Comparison of ENCODE assay signal across 32 mouse cellular contexts in the genomic region with DNA sequence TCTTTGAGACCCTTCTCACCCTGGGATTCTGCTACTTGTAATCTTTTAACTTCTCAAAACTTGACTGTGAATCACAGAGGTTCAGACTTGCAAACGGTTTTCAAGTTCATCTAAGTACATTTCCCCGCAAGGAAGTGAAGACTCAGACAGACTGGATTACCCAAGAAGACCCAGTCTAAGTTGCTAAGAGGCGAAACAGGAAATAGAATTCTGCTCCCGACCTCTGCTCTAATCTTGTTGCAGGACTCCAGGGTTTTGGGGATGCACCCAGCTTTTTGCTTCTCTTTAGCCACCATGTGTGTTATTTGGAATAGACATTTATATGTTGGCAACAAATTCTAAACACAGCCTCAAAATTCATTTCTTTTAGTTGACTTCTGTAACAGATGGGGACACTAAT. TPM values are rescaled to one million over a fixed set of nuclear protein-coding genes. Genes with fewer than 3 reads are reported as not detected.
DNase-seq lines count a peak whose midpoint lies in the region; ATAC-seq and TF ChIP-seq lines count a peak whose summit lies in the region.
"Had no signal": no experiment of that assay in that cellular context is flagged by ENCODE, and none has a peak within 500 bp of the region (broad histone marks: within the 10 kb centered on the region; RNA-seq: fewer than 3 reads in every experiment).

No protein-coding gene starts in this region.

- H3K4me2 ChIP-seq in liver, embryonic 12.5 days: 0 out of 2 replicates have a peak overlapping the region, but pooled peaks have one; percentile 8
- H3K4me2 ChIP-seq in liver, embryonic 11.5 days: no peak overlapping the region
- H3K4me2 ChIP-seq in liver, embryonic 13.5 days: no peak overlapping the region
- H3K4me2 ChIP-seq: embryonic facial prominence, embryonic 12.5 days; embryonic facial prominence, embryonic 15.5 days; heart, embryonic 13.5 days; hindbrain, embryonic 14.5 days had no signal

- peak overlapping the region; percentile 1; the same call in 1 of the 2 replicates for H3K9ac ChIP-seq in liver, embryonic 12.5 days
- no peak overlapping the region for H3K9ac ChIP-seq in liver, embryonic 11.5 days (ENCODE audit: low read depth, low read length)
- H3K9ac ChIP-seq in liver, embryonic 13.5 days: no peak overlapping the region
- H3K9ac ChIP-seq: embryonic facial prominence, embryonic 12.5 days; embryonic facial prominence, embryonic 15.5 days; forebrain, postnatal 0 days; heart, embryonic 13.5 days; hindbrain, embryonic 14.5 days had no signal

- peaks cover 68% of the 10 kb centered on the region for H3K36me3 ChIP-seq in liver, embryonic 12.5 days
- peaks cover 8% of the 10 kb centered on the region for H3K36me3 ChIP-seq in liver, embryonic 11.5 days (ENCODE audit: control insufficient read depth, insufficient read depth, low read length)
- H3K36me3 ChIP-seq in liver, embryonic 13.5 days: peaks cover 71% of the 10 kb centered on the region
- H3K36me3 ChIP-seq: embryonic facial prominence, embryonic 12.5 days; embryonic facial prominence, embryonic 15.5 days had no signal

- DNase-seq in liver, embryonic 11.5 days (ENCODE audit: low spot score): no peak
- DNase-seq in adipocyte (ENCODE audit: low spot score): peak; percentile 71
- no peak for DNase-seq in liver, embryonic 13.5 days
- DNase-seq in layer of hippocampus, adult 2 months (ENCODE audit: low spot score in 2 of 2): no peak
- DNase-seq in spleen, adult 12 weeks (ENCODE audit: low spot score): no peak
- no peak for DNase-seq in left cerebral cortex, postnatal 36 days (ENCODE audit: low spot score in 2 of 2)
- DNase-seq: adrenal gland, adult 8-10 months; adrenal gland, postnatal 25 days; cerebellum, adult 18-20 months; cerebellum, adult 9-10 months; cerebellum, postnatal 14 days; forebrain, postnatal 0 days; gastrocnemius, adult 2 months; gastrocnemius, postnatal 14 days; heart, adult 18-20 months; heart, postnatal 14 days; heart, postnatal 4 days had no signal

- H3K9me3 ChIP-seq in liver, embryonic 12.5 days (replicated peaks): no peaks in the 10 kb centered on the region
- H3K9me3 ChIP-seq in liver, embryonic 11.5 days (ENCODE audit: control insufficient read depth, low read length): no peaks in the 10 kb centered on the region
- H3K9me3 ChIP-seq in liver, embryonic 13.5 days (replicated peaks): no peaks in the 10 kb centered on the region
- H3K9me3 ChIP-seq: embryonic facial prominence, embryonic 12.5 days; embryonic facial prominence, embryonic 15.5 days; heart, embryonic 13.5 days had no signal

- H3K4me1 ChIP-seq in liver, embryonic 12.5 days: peaks cover 97% of the 10 kb centered on the region
- H3K4me1 ChIP-seq in liver, embryonic 11.5 days (replicated peaks; ENCODE audit: control insufficient read depth, insufficient read depth, low read length): peaks cover 48% of the 10 kb centered on the region
- peaks cover 91% of the 10 kb centered on the region for H3K4me1 ChIP-seq in liver, embryonic 13.5 days (replicated peaks)

- peak overlapping the region; percentile 33; the same call in 1 of the 2 replicates for H3K27ac ChIP-seq in liver, embryonic 12.5 days
- H3K27ac ChIP-seq in liver, embryonic 11.5 days (ENCODE audit: low read depth, low read length): no peak overlapping the region
- H3K27ac ChIP-seq in liver, embryonic 13.5 days: peak overlapping the region; percentile 47; the same call in 1 of the 2 replicates
- H3K27ac ChIP-seq in layer of hippocampus, adult 2 months: no peak overlapping the region
- H3K27ac ChIP-seq: embryonic facial prominence, embryonic 12.5 days; embryonic facial prominence, embryonic 15.5 days; gastrocnemius, adult 2 months; heart, embryonic 13.5 days; hindbrain, embryonic 14.5 days; hindbrain, postnatal 0 days had no signal

- H3K4me3 ChIP-seq in liver, embryonic 12.5 days: no peak overlapping the region
- H3K4me3 ChIP-seq in liver, embryonic 11.5 days (ENCODE audit: low read depth, low read length): no peak overlapping the region
- H3K4me3 ChIP-seq in liver, embryonic 13.5 days (replicated peaks): no peak overlapping the region
- H3K4me3 ChIP-seq in layer of hippocampus, adult 2 months: no peak overlapping the region
- H3K4me3 ChIP-seq: embryonic facial prominence, embryonic 12.5 days; embryonic facial prominence, embryonic 15.5 days; gastrocnemius, adult 2 months; heart, embryonic 13.5 days had no signal

- no peak for ATAC-seq in liver, embryonic 12.5 days
- ATAC-seq in liver, embryonic 11.5 days (replicated peaks; ENCODE audit: low FRiP score): no peak
- no peak for ATAC-seq in liver, embryonic 13.5 days (ENCODE audit: low read depth)
- peak; percentile 77 for ATAC-seq in megakaryocyte, adult 5-6 weeks (ENCODE audit: poor library complexity, severe bottlenecking)
- ATAC-seq: CD4-positive, CD25-positive, alpha-beta regulatory T cell, adult 4 months; forebrain, embryonic 14.5 days; forebrain, postnatal 0 days; hindbrain, postnatal 0 days had no signal

- no peaks in the 10 kb centered on the region for H3K27me3 ChIP-seq in liver, embryonic 12.5 days (replicated peaks)
- H3K27me3 ChIP-seq in liver, embryonic 11.5 days (replicated peaks; ENCODE audit: control insufficient read depth, insufficient read depth, low read length): no peaks in the 10 kb centered on the region
- H3K27me3 ChIP-seq in liver, embryonic 13.5 days: no peaks in the 10 kb centered on the region
- H3K27me3 ChIP-seq: embryonic facial prominence, embryonic 12.5 days; embryonic facial prominence, embryonic 15.5 days; heart, embryonic 13.5 days had no signal

- TF ChIP-seq CTCF in layer of hippocampus, adult 2 months (conservative IDR thresholded peaks at IDR 0.05): no peak

- intact Hi-C loops in left cerebral cortex, postnatal 36 days (cut with DNase I): no loop called here

- WGBS in liver, embryonic 12.5 days (ENCODE audit: insufficient replicate concordance): 47% methylated on average over 4 of the region's 4 CpGs
- 53% methylated on average over 4 of the region's 4 CpGs for WGBS in liver, embryonic 11.5 days
- 46% methylated on average over 4 of the region's 4 CpGs for WGBS in liver, embryonic 13.5 days (ENCODE audit: insufficient replicate concordance)

RNA-seq across cellular contexts. Expression of a gene that starts 36.4 kb away (rescaled TPM):
- 36.3 and 37.5 TPM in 2 replicates for polyA plus RNA-seq in liver, embryonic 12.5 days (2016; fragmentation: Nextera tagmentation; extraction: Ambion mirVana)
- polyA plus RNA-seq in liver, embryonic 11.5 days (2014; fragmentation: Nextera tagmentation; extraction: Ambion mirVana): 34.2 and 37.9 TPM in 2 replicates
- 30.1 and 43.5 TPM in 2 replicates for polyA plus RNA-seq in liver, embryonic 13.5 days (2015; fragmentation: Nextera tagmentation; extraction: Ambion mirVana)
- total RNA-seq in megakaryocyte, adult 5-6 weeks (2015): 2.1 and 3.0 TPM in 2 replicates
- 2.8 and 4.9 TPM in 2 replicates for total RNA-seq in megakaryocyte, adult 5-6 weeks (2017)
- 100 to 1,000 TPM; 161 to 166 TPM for total RNA-seq in layer of hippocampus, adult 2 months (2021)
- total RNA-seq in left cerebral cortex, postnatal 36 days (2021): 100 to 1,000 TPM; 159 to 171 TPM

RNA-seq across cellular contexts. Expression of a gene that starts 36.5 kb away (rescaled TPM):
- polyA plus RNA-seq in liver, embryonic 12.5 days (2016; fragmentation: Nextera tagmentation; extraction: Ambion mirVana): 116 and 120 TPM in 2 replicates
- polyA plus RNA-seq in liver, embryonic 11.5 days (2014; fragmentation: Nextera tagmentation; extraction: Ambion mirVana): 56.8 and 59.1 TPM in 2 replicates
- polyA plus RNA-seq in liver, embryonic 13.5 days (2015; fragmentation: Nextera tagmentation; extraction: Ambion mirVana): 129 and 141 TPM in 2 replicates
- 2.5 and 8.5 TPM in 2 replicates for total RNA-seq in megakaryocyte, adult 5-6 weeks (2015)
- total RNA-seq in megakaryocyte, adult 5-6 weeks (2017): 10.8 and 15.8 TPM in 2 replicates
- 10 to 100 TPM; 74.1 to 79.1 TPM for total RNA-seq in layer of hippocampus, adult 2 months (2021)
- 10 to 100 TPM; 42.9 to 55.6 TPM for total RNA-seq in left cerebral cortex, postnatal 36 days (2021)

RNA-seq across cellular contexts. Expression of a gene that starts 43.3 kb away (rescaled TPM):
- 0.10 TPM in 1 of 2 replicates, not detected in the other for polyA plus RNA-seq in liver, embryonic 12.5 days (2016; fragmentation: Nextera tagmentation; extraction: Ambion mirVana)
- polyA plus RNA-seq in liver, embryonic 11.5 days (2014; fragmentation: Nextera tagmentation; extraction: Ambion mirVana): 0.25 TPM in 1 of 2 replicates, not detected in the other
- 0.15 TPM in 1 of 2 replicates, not detected in the other for polyA plus RNA-seq in liver, embryonic 13.5 days (2015; fragmentation: Nextera tagmentation; extraction: Ambion mirVana)
- total RNA-seq in megakaryocyte, adult 5-6 weeks (2015): not detected in 2 replicates
- total RNA-seq in megakaryocyte, adult 5-6 weeks (2017): not detected in 2 replicates
- not detected for total RNA-seq in layer of hippocampus, adult 2 months (2021)
- total RNA-seq in left cerebral cortex, postnatal 36 days (2021): not detected
- total RNA-seq: adrenal gland, adult 8-10 months; adrenal gland, postnatal 25 days; forebrain, postnatal 0 days; gastrocnemius, adult 2 months; gastrocnemius, postnatal 14 days; gastrocnemius, postnatal 4 days; heart, adult 18-20 months; heart, postnatal 14 days; hindbrain, postnatal 0 days; MEL had no signal
- polyA plus RNA-seq: C2C12; CD4-positive, CD25-positive, alpha-beta regulatory T cell, adult 4 months; embryonic facial prominence, embryonic 12.5 days; forebrain, embryonic 11.5 days; forebrain, embryonic 14.5 days; heart, embryonic 13.5 days; heart, embryonic 16.5 days; hindbrain, embryonic 11.5 days; hindbrain, embryonic 14.5 days; hindbrain, postnatal 0 days had no signal

Comparison
In these comparisons a context has a peak if more than half of its experiments do, and no peak if none do; other contexts are left out.
1. H3K27ac ChIP-seq: peak in liver, embryonic 12.5 days (single experiment) and liver, embryonic 13.5 days (single experiment); none in liver, embryonic 11.5 days (single experiment) and layer of hippocampus, adult 2 months (single experiment).
2. RNA of a gene that starts 36.4 kb away (total RNA-seq): 159 to 171 TPM in left cerebral cortex, postnatal 36 days and 161 to 166 TPM in layer of hippocampus, adult 2 months; 2.1 to 4.9 TPM in megakaryocyte, adult 5-6 weeks; every median in the first group is over 10 times any median in the second.